Mouse (Mus musculus): ENCODE measurements around the gene Stxbp5.

DNA sequence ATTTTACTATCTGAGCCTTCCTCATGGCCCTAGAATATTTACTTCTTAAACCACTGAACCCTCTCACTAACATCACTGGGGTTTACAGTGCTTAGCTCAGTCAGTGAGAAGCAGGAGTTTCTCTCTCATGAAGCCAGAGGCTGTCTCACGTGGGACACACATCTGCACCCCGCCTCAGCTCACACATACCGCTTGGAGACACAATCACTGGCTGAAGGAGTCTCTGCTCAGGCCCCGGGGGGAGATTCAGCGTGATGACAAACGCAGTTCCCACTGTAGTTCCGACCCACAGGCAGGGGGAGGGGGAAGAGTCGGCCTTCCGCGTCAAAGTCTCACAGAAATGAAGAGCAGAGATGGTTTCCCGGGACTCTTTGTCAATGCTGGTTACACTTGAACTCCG is 130.6 kb downstream of the Stxbp5 start:
- no peak for TF ChIP-seq POLR2A (IDR thresholded peaks at IDR 0.05; ENCODE audit: low read depth, low read length)
- TF ChIP-seq CTCF (IDR thresholded peaks at IDR 0.05; ENCODE audit: borderline replicate concordance, insufficient read depth, low read length): no peak

Measured in embryonic fibroblast, embryonic 13.5 days (primary cell).